Mouse (Mus musculus): ENCODE results near the gene Aadac.

Aadac gene

DNA sequence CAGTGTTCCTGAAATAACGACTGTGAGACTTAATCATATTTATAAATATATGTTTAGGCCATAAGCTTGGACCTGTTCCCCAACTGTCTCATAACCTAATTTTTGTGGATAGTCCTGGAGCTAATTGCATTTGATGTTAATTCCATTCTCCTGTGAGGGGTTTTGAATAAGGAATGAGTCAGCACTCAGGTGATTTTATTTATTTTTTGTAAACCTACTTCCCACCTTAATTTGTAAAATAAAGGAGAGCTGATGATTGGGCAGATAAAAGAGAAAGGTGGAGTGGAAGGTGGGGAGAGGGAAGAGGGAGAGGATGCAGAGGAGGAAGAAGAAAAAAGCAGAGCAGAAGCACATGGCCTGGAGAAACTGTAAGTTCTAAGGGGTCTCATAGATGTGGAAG lies at the start of gene Aadac:
Gene Aadac (plus strand): TSS at position 301 of the 400 bp plus-strand sequence.
- DNase-seq (ENCODE audit: low spot score) = no peak

DNA sequence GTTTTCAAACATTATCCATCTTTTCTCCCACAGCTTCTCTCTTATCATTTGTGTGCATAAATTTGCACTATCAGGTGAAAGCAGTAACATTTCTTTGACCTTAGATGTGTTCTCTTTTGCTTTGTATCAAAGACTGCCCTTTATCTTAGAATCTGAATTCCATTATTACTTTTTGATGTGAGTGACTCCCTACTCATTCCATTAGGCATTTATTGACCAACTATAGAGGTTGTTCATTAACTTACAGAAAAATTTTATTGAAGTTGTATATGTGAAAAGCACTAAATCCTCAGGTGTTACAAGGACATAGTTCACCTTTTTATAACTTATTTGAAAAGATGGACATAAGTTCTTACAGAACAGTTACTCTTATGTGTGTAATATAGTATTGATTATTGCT lies 21.9 kb upstream of the Aadac start:
- DNase-seq (ENCODE audit: low spot score) = no peak

DNA sequence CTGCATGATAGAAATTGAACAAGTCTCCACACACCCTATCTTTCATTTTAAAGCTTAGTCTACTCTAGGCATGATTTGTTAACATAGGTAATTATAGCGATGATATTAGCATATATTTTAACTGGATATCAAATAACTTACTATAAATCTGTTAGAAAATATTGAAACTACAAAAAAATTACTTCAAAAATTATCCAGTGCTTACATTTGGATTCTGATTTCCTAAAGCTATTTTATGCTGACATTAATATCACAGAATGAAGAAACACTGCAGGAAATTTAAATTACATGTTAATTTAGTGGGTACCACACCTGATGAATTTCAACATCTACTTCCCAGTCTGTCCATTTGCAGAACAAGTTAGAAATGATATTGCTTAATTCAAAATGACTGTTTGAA lies 19.1 kb upstream of the Aadac start, which contains the start of gene Aadacl2:
Gene Aadacl2 (plus strand): TSS at position 301 of the 400 bp plus-strand sequence.
- DNase-seq (ENCODE audit: low spot score) = no peak

DNA sequence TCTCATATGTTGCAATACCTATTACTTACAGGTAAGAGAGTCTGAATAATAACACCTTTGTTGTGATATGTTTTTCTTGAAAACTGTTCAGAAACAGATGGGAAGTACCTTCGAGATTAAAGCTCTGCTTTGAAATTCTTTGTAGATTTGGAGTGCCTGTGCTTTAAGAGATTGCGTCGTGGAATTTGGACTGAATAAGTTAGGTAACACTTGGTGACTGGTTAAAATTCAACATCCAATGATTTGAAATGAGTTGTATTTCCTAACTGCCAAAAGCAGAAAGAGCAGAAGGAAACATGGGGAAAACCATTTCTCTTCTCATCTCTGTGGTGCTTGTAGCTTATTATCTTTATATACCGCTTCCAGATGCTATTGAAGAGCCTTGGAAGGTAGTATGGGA lies 6.0 kb downstream of the Aadac start:
- no peak for DNase-seq (ENCODE audit: low spot score)

DNA sequence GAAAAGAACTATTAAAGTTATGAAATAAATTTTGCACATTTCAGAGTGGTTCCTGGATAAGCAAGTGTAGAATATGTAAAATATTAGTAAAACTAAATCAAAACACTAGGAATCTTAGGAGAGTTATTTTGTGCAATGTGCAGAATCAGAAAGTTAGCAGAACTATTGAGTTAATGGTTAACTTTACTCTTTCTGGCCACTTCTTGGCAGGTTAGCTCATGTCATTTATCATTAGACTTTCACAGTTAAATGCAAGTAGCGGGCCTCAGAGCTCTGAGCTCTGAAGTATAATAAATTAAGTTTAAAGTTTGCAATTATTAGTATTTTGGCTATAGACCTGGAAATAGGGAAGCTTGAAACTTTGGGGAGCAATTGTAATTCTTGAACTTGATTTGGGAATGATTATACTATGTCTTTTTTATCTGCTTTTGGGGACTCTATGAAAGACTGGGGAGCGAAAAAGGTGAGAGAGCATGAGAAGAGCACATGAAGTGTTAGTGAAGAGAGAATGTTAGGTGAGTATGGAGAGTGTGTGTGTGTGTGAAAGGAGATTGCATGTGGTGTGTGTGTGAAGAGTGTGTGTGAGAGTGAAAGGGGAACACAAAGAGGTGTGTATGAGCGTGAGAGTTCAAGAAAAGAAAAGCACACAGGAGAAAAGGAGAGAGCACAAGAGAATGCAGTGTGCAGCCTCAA lies 20.9 kb downstream of the Aadac start:
- DNase-seq (ENCODE audit: low spot score) = no peak

DNA sequence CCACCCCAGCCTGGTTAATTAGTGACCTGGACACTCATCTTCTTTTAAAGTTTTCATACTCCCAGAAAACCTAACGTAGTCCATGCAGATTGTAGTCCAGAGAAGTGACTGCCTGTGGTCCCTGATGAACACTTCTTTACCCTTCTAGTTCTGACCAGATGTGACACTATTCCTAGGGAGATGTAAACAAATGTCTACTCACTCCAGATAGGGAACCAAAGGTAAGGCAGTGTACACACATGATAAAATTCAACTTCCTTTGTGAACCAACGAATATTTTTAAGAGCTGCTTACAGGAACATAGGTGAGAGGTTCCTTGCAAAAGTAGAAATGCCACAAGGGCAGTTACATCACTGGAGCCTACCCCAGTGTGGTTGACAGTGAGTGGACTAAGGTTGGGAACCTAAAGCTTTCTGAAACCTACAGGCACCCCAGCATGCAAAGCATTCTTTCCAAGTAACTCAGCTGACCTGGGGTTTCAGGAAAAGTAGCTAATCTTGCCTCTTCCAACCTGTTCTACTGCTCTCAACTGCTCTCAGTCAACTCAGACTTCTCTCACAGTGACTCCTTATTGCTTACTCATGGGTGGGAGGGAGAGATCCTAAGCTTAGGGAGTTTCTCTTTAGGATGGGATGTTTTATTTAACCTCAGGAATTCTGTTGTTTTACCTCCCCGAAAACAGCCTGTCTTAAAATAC lies 27.9 kb downstream of the Aadac start:
- no peak for DNase-seq (ENCODE audit: low spot score)

DNA sequence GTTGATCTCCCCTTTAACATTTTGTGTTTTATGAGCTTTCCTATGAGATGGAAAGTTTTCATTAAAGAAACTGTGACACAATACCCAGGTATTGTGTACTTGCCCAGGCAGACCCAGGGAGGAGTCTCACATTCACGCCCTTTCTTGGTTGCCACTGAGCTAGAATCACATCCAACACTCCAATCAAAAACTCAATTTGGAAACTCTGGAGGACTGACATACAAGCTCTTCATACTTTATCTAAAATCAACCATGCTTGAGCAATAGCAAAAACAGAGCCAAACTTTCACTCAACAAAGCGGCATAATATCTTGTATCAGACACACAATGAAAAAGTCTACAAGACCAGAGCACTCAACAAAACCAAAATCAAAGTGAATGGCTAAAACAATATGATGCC lies 28.4 kb downstream of the Aadac start:
- DNase-seq (ENCODE audit: low spot score) = no peak

DNA sequence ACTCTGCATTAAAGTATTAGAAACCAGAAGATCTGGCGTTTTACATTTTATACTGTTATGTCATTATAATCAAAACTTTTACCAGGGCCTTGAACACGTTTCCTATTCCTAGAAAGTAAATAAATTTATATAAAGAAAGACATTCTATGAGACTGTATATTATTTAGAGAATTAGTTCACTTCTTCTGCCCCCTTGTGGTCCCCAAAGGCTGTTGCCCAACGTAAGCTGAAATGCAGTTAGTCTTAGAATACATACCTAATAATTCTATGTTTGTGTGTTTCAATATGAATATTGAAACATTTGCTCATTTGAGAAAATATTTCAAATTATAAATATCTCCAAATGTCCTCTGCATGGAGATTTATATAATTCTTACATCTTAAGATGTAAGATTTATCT lies 30.9 kb downstream of the Aadac start:
- DNase-seq (ENCODE audit: low spot score) = no peak

DNA sequence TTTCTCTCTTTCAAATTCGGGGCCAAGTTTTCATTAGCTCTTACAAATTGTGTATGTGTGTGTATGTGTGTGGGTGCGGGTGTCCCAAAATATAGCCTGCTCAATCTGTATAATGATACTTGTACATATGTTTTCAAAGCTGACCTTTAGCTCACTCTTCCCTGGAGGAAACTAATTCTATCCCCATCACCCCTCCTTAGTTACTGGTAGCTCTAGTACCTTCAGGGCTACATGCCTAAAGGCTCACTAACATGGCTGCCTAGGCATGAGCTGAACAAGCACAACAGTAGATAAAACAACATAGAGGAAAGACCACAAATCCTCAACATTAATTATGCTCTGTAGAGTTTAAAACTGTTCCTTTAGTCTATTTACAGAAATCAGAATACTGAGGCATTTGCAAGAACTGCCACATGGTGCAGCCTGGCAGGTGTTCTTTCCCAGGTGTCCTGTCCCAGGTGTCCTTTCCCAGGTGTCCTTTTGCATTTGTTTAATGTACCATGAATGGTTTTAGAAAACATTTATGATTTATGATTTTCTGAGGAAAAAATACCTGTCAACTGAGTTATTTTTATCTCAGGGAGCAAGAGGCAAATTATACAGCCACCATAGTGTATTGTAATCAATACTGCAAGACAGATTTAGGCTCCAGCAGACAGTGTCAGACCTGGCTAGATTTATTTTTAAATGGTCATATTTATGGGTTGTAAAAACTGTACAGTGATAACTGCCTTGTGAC lies 31.7 kb downstream of the Aadac start:
- no peak for DNase-seq (ENCODE audit: low spot score)

DNA sequence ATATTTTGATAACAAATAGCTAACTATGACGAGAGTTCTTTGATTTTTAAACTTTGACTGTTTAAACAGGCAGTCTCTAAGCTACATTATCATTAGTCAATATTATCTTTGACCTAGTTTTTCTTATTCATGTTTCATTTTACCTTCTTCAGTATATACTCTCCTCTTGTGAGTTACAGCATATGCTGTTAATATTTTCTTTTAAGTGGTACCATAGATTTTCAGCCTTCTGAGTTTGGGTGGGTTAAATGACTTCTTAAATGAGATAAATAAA lies 32.2 kb downstream of the Aadac start:
- no peak for DNase-seq (ENCODE audit: low spot score)

DNA sequence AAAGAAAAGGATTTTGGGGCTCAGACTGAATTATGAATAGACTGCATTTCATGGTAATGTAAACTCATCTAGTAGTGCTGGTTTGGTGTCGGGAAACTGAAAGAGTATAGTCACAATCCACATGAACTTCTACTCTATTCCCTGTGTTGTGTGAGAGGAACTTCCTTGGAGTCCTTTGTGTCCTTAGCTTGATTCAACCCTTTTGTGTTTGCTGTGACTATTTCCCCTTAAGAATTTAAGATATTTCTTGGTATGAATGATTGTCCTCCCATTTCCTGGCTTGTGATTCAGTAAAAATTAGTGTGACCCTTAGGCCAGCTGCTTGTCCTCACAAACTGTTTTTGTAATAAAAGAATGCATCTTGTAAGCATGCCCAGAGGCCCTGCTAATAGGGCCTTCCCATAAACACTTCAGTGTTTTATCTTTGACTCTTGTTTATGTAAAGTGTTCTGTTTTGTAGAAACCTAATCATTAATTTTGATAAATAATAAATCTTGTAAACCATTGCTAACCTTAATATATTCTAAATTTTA lies 53.4 kb downstream of the Aadac start:
- no peak for DNase-seq (ENCODE audit: low spot score)

DNA sequence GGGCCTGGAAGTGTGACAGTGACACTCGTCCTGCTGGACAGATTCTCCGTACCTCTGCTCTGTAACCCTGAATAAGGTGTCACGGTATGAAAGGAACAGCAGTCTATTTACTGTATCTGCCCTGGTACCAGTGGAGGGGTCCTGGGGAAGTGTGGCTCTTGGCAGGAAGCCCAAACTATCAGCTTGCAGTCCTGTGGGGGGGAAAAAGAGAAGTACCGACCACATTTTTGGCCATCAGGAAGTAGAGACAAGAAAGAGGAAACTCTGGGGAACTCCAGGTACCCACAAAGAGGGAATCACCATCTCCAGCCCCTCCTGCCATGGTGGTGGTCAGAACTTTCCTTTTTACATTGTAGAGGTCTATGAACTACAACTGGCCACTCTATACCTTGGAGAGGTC lies 55.1 kb downstream of the Aadac start:
- no peak for DNase-seq (ENCODE audit: low spot score)

DNA sequence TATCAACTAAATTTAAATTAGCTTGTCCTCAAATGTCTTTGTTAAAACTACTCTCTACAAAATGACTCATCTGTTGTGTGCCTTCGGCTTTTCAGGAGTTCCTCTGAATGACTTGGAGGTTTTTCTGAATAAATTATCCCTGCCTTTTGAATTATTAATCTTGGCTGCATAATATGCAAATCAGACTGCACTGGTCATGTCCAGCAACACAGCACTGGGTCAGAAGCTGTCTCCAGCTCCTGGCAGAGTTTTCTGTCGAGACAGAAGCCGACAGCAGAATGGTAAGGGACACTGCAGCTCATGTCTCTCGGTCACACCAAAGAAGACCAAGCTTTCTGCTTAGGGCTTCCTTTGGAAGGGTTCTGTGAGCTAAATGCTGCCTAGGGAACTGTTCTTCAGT lies 56.1 kb downstream of the Aadac start, which contains the start of gene Sucnr1:
Gene Sucnr1 (plus strand): TSS at position 222 of the 400 bp plus-strand sequence.
- no peak for DNase-seq (ENCODE audit: low spot score)

DNA sequence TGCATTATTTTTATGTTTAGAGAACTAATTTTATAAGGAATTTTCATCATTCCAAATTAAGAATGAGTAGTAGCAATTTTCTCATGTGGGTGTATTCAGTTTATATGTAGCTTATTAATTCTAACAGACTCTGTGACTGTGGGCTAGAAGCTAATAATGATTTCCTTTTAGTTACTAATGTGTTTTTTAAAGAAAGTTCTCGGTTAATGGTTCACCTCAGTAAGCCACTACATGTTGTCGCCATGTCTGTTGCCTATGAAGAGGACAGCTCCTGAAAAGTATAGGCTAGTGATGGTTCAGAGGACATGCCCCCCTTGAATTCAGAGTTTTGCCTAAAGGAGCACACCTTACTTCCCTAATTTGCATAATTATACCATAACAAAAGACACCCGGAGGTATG lies 57.2 kb downstream of the Aadac start:
- no peak for DNase-seq (ENCODE audit: low spot score)

DNA sequence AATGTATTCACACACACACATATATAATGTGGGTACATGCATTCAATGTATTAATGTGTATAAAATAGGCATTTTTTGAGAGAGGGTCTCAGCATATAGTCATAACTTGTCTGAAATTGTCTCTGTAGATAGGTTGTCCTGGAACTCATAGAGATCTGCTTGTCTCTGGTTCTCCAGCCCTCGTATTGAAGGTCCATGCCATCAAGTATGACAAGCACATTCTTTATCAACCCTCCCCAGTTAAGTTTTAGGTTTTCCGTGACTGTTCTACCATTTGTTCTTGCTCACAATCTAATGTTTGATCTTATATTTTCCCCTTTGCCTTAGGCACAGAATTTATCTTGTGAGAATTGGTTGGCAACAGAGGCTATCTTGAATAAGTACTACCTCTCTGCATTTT lies 60.2 kb downstream of the Aadac start:
- no peak for DNase-seq (ENCODE audit: low spot score)
